Comparison of ENCODE assay signal across 7 mouse cellular contexts in genomic region chr2:91183711-91184405, GRCm38 (mm10). TPM values are rescaled to one million over a fixed set of nuclear protein-coding genes. Genes with fewer than 3 reads are reported as not detected.
DNase-seq lines count a peak whose midpoint lies in the region; ATAC-seq and TF ChIP-seq lines count a peak whose summit lies in the region.

Gene Madd (minus strand): TSS chr2:91183837.

- peaks cover 26% of the 10 kb centered on the region for H3K4me1 ChIP-seq in bone marrow macrophage, adult 2 months (ENCODE audit: control insufficient read depth, insufficient read depth, low read length)
- H3K4me1 ChIP-seq in kidney, embryonic 14.5 days (ENCODE audit: control insufficient read depth, insufficient read depth, low read length), result 0 out of 2 replicates have a peak, but pooled peaks cover 6% of the 10 kb centered on the region
- peaks cover 17% of the 10 kb centered on the region for H3K4me1 ChIP-seq in liver, embryonic 11.5 days (replicated peaks; ENCODE audit: control insufficient read depth, insufficient read depth, low read length)

- WGBS in kidney, embryonic 14.5 days, result 64% methylated on average over 15 of the region's 15 CpGs
- WGBS in liver, embryonic 11.5 days, result 43% methylated on average over 15 of the region's 15 CpGs

- peak within 1 kb of the TSS; percentile 68 for H3K9ac ChIP-seq in kidney, embryonic 14.5 days (ENCODE audit: low read depth, low read length)
- peak within 1 kb of the TSS; percentile 79 for H3K9ac ChIP-seq in liver, embryonic 11.5 days (ENCODE audit: low read depth, low read length)

- H3K27ac ChIP-seq in bone marrow macrophage, adult 2 months (ENCODE audit: insufficient read depth, low read depth, low read length), result peak within 1 kb of the TSS; percentile 99
- peak within 1 kb of the TSS; percentile 67 for H3K27ac ChIP-seq in kidney, embryonic 14.5 days (ENCODE audit: low read depth, low read length)
- H3K27ac ChIP-seq in liver, embryonic 11.5 days (ENCODE audit: low read depth, low read length), result peak within 1 kb of the TSS; percentile 53

- H3K9me3 ChIP-seq in kidney, embryonic 14.5 days (ENCODE audit: control insufficient read depth, low read length), result no peaks in the 10 kb centered on the region
- no peaks in the 10 kb centered on the region for H3K9me3 ChIP-seq in liver, embryonic 11.5 days (ENCODE audit: control insufficient read depth, low read length)

- H3K4me2 ChIP-seq in kidney, embryonic 14.5 days (replicated peaks; ENCODE audit: low read depth, low read length), result peak within 1 kb of the TSS; percentile 83
- peak within 1 kb of the TSS; percentile 93 for H3K4me2 ChIP-seq in liver, embryonic 11.5 days

- peak; percentile 98 for DNase-seq in MEL-GATA-1-ER (ENCODE audit: extremely low read depth, low read depth)
- DNase-seq in heart, adult 9 months (ENCODE audit: low spot score in 2 of 2), result peak; percentile 68 to 77
- DNase-seq in liver, embryonic 11.5 days (ENCODE audit: low spot score), result peak; percentile 54
- no peak for DNase-seq in right cerebral cortex, postnatal 36 days (ENCODE audit: low spot score in 2 of 2)

- peak; percentile 65; the same call in 1 of the 2 replicates for TF ChIP-seq POLR2A in bone marrow macrophage, adult 2 months (IDR thresholded peaks at IDR 0.05; ENCODE audit: borderline replicate concordance, low read depth, low read length)

- H3K4me3 ChIP-seq in bone marrow macrophage, adult 2 months (ENCODE audit: insufficient read depth, low read length), result peak within 1 kb of the TSS; percentile 82
- peak within 1 kb of the TSS; percentile 84 for H3K4me3 ChIP-seq in kidney, embryonic 14.5 days (ENCODE audit: low read length)
- H3K4me3 ChIP-seq in liver, embryonic 11.5 days (ENCODE audit: low read depth, low read length), result peak within 1 kb of the TSS; percentile 87

- H3K36me3 ChIP-seq in kidney, embryonic 14.5 days (ENCODE audit: control insufficient read depth, insufficient read depth, low read length), result no peaks in the 10 kb centered on the region
- H3K36me3 ChIP-seq in liver, embryonic 11.5 days (ENCODE audit: control insufficient read depth, insufficient read depth, low read length), result no peaks in the 10 kb centered on the region

- TF ChIP-seq CTCF in bone marrow macrophage, adult 2 months (IDR thresholded peaks at IDR 0.05; ENCODE audit: low read depth, low read length), result no peak

- ATAC-seq in kidney, embryonic 14.5 days (ENCODE audit: low FRiP score, low TSS enrichment), result no peak
- ATAC-seq in liver, embryonic 11.5 days (replicated peaks; ENCODE audit: low FRiP score), result peak; percentile 37
- ATAC-seq in monocyte, adult 5-6 weeks (replicated peaks; ENCODE audit: insufficient number of reproducible peaks, low FRiP score, low TSS enrichment, poor library complexity, severe bottlenecking), result peak; percentile 80

- H3K27me3 ChIP-seq in kidney, embryonic 14.5 days (ENCODE audit: control insufficient read depth, insufficient read depth, low read length), result no peaks in the 10 kb centered on the region
- no peaks in the 10 kb centered on the region for H3K27me3 ChIP-seq in liver, embryonic 11.5 days (replicated peaks; ENCODE audit: control insufficient read depth, insufficient read depth, low read length)

RNA-seq across cellular contexts. Expression of gene Madd, which starts in this region (rescaled TPM):
- 82.1 and 88.6 TPM in 2 replicates for polyA plus RNA-seq in bone marrow macrophage, adult 2 months (2012; ENCODE audit: insufficient read depth, insufficient read length, missing spikeins)
- polyA plus RNA-seq in kidney, embryonic 14.5 days (2014; fragmentation: Nextera tagmentation; extraction: Ambion mirVana), result 5.3 and 7.6 TPM in 2 replicates
- 13.7 and 14.0 TPM in 2 replicates for polyA plus RNA-seq in liver, embryonic 11.5 days (2014; fragmentation: Nextera tagmentation; extraction: Ambion mirVana)
- 66.0 to 190 TPM (median 155 TPM) in 3 replicates for total RNA-seq in monocyte, adult 5-6 weeks (2017)

Comparison
In these comparisons a context has a peak if more than half of its experiments do, and no peak if none do; other contexts are left out.
1. DNase-seq: peak in MEL-GATA-1-ER (single experiment), heart, adult 9 months (2 of 2) and liver, embryonic 11.5 days (single experiment); none in right cerebral cortex, postnatal 36 days (0 of 2).
2. Peak in every context shown above with its lines, with median percentiles within 50 percentile points of each other: H3K27ac ChIP-seq and H3K4me3 ChIP-seq.